Mouse (Mus musculus): Measurements from ENCODE around the gene Prr3.
"Not testable (repeated sequence)": the region's sequence is repeated elsewhere in the genome, so short reads cannot be mapped to it uniquely, and the experiment has no call there.

Prr3 gene

GRCm38 (mm10) chr17:35935763-35936162 lies 44.3 kb downstream of the Prr3 start:
- DNase-seq, result not testable (repeated sequence)

GRCm38 (mm10) chr17:35932608-35933007 lies 47.4 kb downstream of the Prr3 start:
- no peak for DNase-seq

GRCm38 (mm10) chr17:35930627-35931026 lies 49.4 kb downstream of the Prr3 start:
- no peak for DNase-seq

GRCm38 (mm10) chr17:35929534-35929933 lies 50.5 kb downstream of the Prr3 start:
- DNase-seq, result no peak

GRCm38 (mm10) chr17:35927471-35927870 lies 52.6 kb downstream of the Prr3 start:
- no peak for DNase-seq

GRCm38 (mm10) chr17:35923281-35923680 lies 56.8 kb downstream of the Prr3 start:
- DNase-seq, result no peak

GRCm38 (mm10) chr17:35922566-35922965 lies 57.5 kb downstream of the Prr3 start:
- DNase-seq, result no peak

Measured in thymus, adult 18-20 months (tissue).